Mouse (Mus musculus) heart, postnatal 0 days (tissue): ENCODE measurements around the gene Oas1a. TPM values are rescaled to one million over a fixed set of nuclear protein-coding genes. Genes with fewer than 3 reads are reported as not detected.
"Not testable (repeated sequence)": the region's sequence is repeated elsewhere in the genome, so short reads cannot be mapped to it uniquely, and the experiment has no call there.

Experiments
- ATAC-seq: fragments of 200-750 bp; cut with Nextera tagmentation; 2 replicates; pipeline ENCODE4 v1.8.0; 2017; ENCODE audit warnings: low read depth, moderate number of reproducible peaks, moderate library complexity; ENCODE audit not compliant: insufficient read depth
- DNase-seq: peaks from one replicate; pipeline ENCODE4 v3.0.0-alpha.2; 2016; ENCODE audit warnings: low spot score
- H3K27ac ChIP-seq: fragments of 300-500 bp; sonication (generic); 2 replicates; pipeline ENCODE4 v1.5.1; 2014; ENCODE audit warnings: low read depth, mild to moderate bottlenecking
- H3K27me3 ChIP-seq: fragments of 300-500 bp; sonication (generic); 2 replicates; pipeline ENCODE4 v1.6.1; 2014; ENCODE audit warnings: low read length, mixed read lengths; ENCODE audit not compliant: control insufficient read depth, insufficient read depth
- H3K36me3 ChIP-seq: fragments of 300-500 bp; sonication (generic); replicated peaks from 2 replicates; pipeline ENCODE4 v1.6.1; 2014; ENCODE audit warnings: low read length, mixed read lengths; ENCODE audit not compliant: control insufficient read depth, insufficient read depth
- H3K4me1 ChIP-seq: fragments of 300-500 bp; sonication (generic); 2 replicates; pipeline ENCODE4 v1.6.1; 2014; ENCODE audit warnings: antibody characterized with exemption; ENCODE audit not compliant: control insufficient read depth, insufficient read depth
- H3K4me2 ChIP-seq: fragments of 300-500 bp; sonication (generic); 2 replicates; pipeline ENCODE4 v1.6.1; 2014; ENCODE audit warnings: low read depth, mild to moderate bottlenecking, low read length, moderate library complexity
- H3K4me3 ChIP-seq: fragments of 300-500 bp; sonication (generic); 2 replicates; pipeline ENCODE4 v1.5.1; 2014; ENCODE audit warnings: low read depth, low read length
- H3K9ac ChIP-seq: fragments of 300-500 bp; sonication (generic); replicated peaks from 2 replicates; pipeline ENCODE4 v1.6.1; 2014; ENCODE audit warnings: low read depth, low read length, mixed read lengths
- H3K9me3 ChIP-seq: fragments of 300-500 bp; sonication (generic); replicated peaks from 2 replicates; pipeline ENCODE4 v1.6.1; 2016; ENCODE audit warnings: low read length; ENCODE audit not compliant: control insufficient read depth
- CTCF ChIP-seq: IDR thresholded peaks from 2 replicates; pipeline ENCODE4 v1.5.1; 2016; ENCODE audit warnings: antibody characterized with exemption, control low read depth, low read depth
- EP300 ChIP-seq: IDR thresholded peaks from 2 replicates; pipeline ENCODE4 v1.6.1; 2016; ENCODE audit warnings: antibody characterized with exemption, low read depth
- WGBS: fragments of 180-500 bp; shearing (Covaris S2); extraction: QIAGEN DNeasy Blood & Tissue Kit; methylation state at CpG from one replicate; pipeline ENCODE4 v1.1.7; 2014; 5-methylcytosine and 5-hydroxymethylcytosine counted together
- polyA plus RNA-seq: library from polyadenylated mRNA; unstranded; fragments of >200 nt; fragmentation: Nextera tagmentation; extraction: Ambion mirVana; gene quantifications from 2 replicates; pipeline ENCODE4 v1.2.1, GENCODE M21; 2015
- total RNA-seq: library from RNA; depleted of rRNA; stranded (reverse); fragments of >200 nt; gene quantifications from 2 replicates; pipeline ENCODE4 v1.2.3, GENCODE M21; 2014; ENCODE audit warnings: low replicate concordance

The Oas1a gene
- total and polyA plus RNA-seq, 2 experiments from 2014 or later = 1.5 to 2.0 TPM

DNA sequence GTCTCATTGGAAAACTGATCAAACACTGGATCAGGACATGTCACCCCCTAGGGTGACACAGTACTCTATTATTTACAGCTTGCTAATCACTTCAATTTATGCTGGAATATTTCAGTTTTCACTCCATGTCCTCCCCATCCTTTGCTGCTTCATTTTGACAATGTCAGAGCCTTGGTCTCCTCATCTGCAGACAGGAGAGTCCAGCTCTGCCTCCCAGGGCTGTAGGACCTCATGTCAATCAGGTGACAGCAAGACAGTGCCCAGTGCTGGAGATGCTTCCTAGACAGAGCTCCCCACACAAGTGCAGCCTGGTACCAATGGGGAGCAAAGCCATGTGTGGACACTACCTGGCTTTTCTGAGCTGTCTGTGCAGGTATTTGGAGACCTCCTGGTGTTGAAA, 8.6 kb downstream of the Oas1a start:
- Histone ChIP-seq H3K4me1 (no peaks in the 10 kb centered on the region), H3K4me2 (no peak overlapping the region), H3K27ac (no peak overlapping the region), H3K9me3 (no peaks in the 10 kb centered on the region), H3K9ac (no peak overlapping the region), H3K4me3 (no peak overlapping the region), H3K36me3 (no peaks in the 10 kb centered on the region), H3K27me3 (no peaks in the 10 kb centered on the region)
- DNase-seq = no peak
- no peak for ATAC-seq
- TF ChIP-seq EP300 (no peak), CTCF (no peak)

DNA sequence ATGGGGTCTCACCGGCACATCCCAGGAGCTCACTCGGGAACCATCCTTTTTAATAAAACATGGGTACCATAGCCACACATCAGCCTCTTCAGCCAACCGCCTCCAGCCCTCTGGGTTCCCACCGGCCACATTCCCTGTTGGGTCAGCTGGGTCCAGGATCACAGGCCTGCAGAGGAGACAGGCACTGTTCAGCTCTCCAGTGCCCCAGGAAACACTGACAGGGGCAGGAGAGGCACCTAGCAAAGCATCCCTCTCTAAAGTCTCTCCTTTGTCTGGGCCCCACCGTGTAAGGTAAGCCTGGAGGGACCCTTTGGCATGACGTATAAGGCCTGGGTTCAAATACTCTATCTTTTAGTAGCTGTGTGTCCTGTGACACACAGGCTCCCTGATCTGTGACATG, 9.0 kb downstream of the Oas1a start:
- H3K27me3 ChIP-seq = no peaks in the 10 kb centered on the region
- H3K4me2 ChIP-seq = no peak overlapping the region
- no peaks in the 10 kb centered on the region for H3K9me3 ChIP-seq
- no peak for TF ChIP-seq CTCF
- TF ChIP-seq EP300 = no peak
- no peak overlapping the region for H3K9ac ChIP-seq
- H3K4me1 ChIP-seq = no peaks in the 10 kb centered on the region
- no peaks in the 10 kb centered on the region for H3K36me3 ChIP-seq
- ATAC-seq (no peak), DNase-seq (no peak)
- H3K4me3 ChIP-seq = no peak overlapping the region
- WGBS = 66% methylated on average over 6 of the region's 6 CpGs
- no peak overlapping the region for H3K27ac ChIP-seq

DNA sequence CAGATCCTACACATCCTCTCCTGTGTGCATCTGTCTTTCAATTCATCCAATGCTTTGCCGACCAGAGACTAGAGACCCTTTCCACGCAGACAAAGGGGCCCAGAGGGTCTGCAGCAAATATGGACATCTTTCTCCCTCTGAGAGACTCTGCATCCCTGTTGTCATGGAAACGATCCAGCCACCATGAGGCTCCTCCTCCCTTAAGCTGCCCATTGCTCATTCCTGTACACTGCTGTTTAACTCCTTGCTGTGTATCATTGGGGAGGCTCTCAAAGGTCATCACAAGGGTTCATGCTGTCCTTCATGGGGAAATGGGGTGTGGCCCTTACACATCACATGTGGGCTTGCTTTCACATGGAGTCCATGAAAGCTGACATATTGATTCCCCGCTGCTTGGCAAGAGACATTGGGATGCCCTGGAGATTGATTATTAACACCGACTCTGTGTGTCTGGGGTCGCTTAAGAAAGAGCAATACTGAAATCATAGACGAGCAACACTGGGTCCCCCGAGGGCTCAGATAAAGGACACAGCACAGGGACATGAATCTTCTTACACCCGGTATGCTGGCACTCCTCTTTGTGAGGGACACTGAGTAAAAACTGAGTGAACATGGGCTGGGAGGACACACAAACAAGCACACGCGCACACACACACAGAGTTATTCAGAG, 12.0 kb downstream of the Oas1a start:
- TF ChIP-seq CTCF (no peak), EP300 (no peak)
- Histone ChIP-seq H3K9ac (no peak overlapping the region), H3K36me3 (no peaks in the 10 kb centered on the region), H3K27me3 (no peaks in the 10 kb centered on the region), H3K4me2 (no peak overlapping the region), H3K27ac (no peak overlapping the region), H3K4me1 (no peaks in the 10 kb centered on the region), H3K9me3 (no peaks in the 10 kb centered on the region), H3K4me3 (no peak overlapping the region)
- DNase-seq (no peak), ATAC-seq (no peak)
- 82% methylated on average over 11 of the region's 11 CpGs for WGBS

DNA sequence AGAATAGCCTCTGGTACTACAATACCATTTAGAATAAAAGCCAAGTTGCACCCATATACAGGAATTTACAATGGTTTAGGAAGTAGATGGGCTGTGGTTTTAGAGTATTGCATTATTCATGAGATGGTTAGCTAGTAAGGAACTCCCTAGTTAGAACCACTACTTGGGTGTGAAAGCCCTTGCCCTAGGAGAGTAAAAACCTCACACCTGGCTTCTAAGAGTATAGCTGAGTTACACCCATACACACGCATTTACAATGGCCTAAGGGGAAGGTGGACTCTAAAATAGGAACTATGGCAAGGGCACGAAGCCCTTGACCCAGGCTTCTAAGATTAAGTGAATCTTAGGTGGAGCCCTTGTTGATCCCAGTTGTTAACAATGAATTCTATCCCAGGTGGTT, 12.6 kb downstream of the Oas1a start:
- not testable (repeated sequence) for H3K4me2 ChIP-seq, ATAC-seq, H3K27ac ChIP-seq, DNase-seq, H3K4me1 ChIP-seq, H3K27me3 ChIP-seq, H3K9ac ChIP-seq, H3K36me3 ChIP-seq, H3K4me3 ChIP-seq, H3K9me3 ChIP-seq
- WGBS = 61% methylated on average over 2 of the region's 2 CpGs

DNA sequence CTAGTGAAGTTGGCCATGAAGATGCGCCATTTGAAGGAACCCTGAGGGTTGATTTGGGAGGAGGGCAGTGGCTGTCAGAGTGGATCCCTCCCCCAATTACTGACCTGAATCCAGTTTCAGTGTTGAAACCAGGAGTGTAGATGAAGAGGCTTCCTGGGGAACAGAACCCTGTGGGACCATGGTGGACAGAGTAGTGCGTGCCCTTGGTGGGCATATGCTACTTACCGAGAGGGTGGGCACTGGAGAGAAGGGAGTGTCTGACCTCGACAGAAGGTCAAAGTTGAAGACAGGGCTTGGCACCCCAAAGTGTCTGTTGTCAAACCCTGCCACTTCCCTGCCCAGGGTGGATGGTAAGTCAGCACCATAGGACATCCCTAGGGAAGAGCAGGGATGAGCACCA, 13.5 kb downstream of the Oas1a start:
- H3K27ac ChIP-seq, H3K4me3 ChIP-seq, H3K27me3 ChIP-seq, DNase-seq, H3K4me1 ChIP-seq, H3K9ac ChIP-seq, H3K9me3 ChIP-seq, H3K36me3 ChIP-seq, H3K4me2 ChIP-seq, ATAC-seq: not testable (repeated sequence)
- 84% methylated on average over 4 of the region's 4 CpGs for WGBS

DNA sequence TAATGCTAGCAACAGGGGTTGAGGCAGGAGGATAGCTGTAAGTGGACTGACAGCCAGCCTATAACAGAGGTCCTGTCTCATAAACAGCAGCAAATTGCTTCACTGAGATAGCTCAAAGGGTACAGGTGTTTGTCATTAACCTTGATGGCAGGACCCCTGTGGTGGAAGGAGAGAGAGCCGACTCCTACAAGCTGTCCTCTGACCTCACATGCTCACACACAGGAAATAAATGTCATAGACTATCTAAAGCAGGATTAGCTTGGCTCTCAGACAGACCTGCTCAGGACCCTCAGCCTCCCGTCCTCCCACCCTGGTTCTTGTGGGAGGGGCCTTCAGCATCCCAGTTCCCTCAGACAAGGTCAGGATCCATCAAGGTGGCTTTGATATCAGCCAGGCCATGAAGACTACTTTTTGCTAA, 15.1 kb downstream of the Oas1a start:
- H3K4me2 ChIP-seq = no peak overlapping the region
- no peak overlapping the region for H3K4me3 ChIP-seq
- H3K4me1 ChIP-seq = no peaks in the 10 kb centered on the region
- no peak overlapping the region for H3K27ac ChIP-seq
- 65% methylated on average over 2 of the region's 2 CpGs for WGBS
- ATAC-seq = no peak
- no peaks in the 10 kb centered on the region for H3K27me3 ChIP-seq
- no peaks in the 10 kb centered on the region for H3K9me3 ChIP-seq
- no peak overlapping the region for H3K9ac ChIP-seq
- DNase-seq = no peak
- TF ChIP-seq CTCF (no peak), EP300 (no peak)
- no peaks in the 10 kb centered on the region for H3K36me3 ChIP-seq

DNA sequence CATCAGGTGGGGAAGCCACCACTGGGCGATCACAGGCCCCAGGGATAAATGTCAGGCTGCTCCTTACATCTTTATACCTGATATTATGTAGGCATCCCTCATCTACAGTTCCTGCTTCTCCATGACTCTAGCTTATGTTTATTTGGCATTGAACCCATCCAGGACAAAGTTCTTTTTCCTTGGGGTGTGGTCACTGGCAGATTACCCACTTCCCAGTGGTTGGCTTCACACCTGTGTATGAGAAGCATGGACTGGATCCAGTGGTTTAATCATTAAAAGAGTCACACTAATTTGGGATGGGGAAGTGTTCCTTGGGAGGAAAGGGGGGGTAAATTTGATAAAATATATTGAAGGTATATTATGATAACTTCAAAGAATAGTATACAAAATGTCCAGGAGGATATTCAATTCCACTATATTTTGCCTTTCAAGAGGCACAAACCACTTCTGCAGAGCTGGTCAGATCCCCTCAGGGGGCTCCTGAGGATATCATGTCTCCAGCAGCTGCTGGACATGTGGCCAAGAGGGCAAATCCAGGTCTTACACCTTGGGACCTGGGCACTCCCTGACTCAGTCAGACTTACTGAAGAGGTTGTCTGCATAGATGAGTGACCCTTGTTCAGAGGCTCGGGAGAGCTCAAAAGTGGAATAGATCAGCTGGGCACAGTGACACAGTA, 15.6 kb downstream of the Oas1a start:
- not testable (repeated sequence) for ATAC-seq, H3K27ac ChIP-seq

More for the DNA sequence above, 15.6 kb downstream of the Oas1a start:
- not testable (repeated sequence) for H3K27me3 ChIP-seq, H3K9me3 ChIP-seq, DNase-seq, H3K4me3 ChIP-seq, H3K4me1 ChIP-seq, H3K9ac ChIP-seq, H3K36me3 ChIP-seq, H3K4me2 ChIP-seq
- 65% methylated on average over 2 of the region's 2 CpGs for WGBS
